Mouse (Mus musculus) liver, embryonic 14 days (tissue): ENCODE data around the gene Slc25a18. TPM values are rescaled to one million over a fixed set of nuclear protein-coding genes. Genes with fewer than 3 reads are reported as not detected.

Experiments used
- polyA plus RNA-seq: library from polyadenylated mRNA; depleted of rRNA; stranded (reverse); fragments of >200 nt; gene quantifications from 2 replicates; pipeline ENCODE4 v1.2.3, GENCODE M21; 2012; rRNA removed

The Slc25a18 gene
- 0.10 TPM in 2 replicates for polyA plus RNA-seq

DNA sequence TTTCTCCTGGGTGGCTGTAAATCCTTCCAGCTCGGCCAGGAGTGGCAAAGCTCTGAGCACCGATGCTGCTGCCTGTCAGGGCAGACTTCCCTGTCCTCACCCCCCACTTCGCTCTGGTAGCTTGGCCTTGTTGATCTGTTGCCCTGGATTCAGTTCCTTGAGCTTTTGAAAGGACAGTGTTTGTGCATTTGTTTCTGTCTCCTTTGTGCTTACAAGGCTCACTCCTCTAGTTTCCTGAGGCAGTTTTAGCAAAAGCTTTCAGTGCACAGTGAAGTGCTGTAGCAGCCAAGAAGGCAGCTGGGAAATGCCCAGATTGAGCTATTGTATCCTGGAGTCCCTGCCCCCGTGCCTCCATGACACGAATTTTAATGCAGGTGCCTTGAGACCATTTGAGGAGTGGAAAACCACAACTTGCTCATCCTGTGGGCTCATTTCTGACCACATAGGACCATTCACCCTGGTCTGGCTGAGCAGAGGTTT, at the start of gene Slc25a18:
Slc25a18 (plus strand) TSS at position 430 of the 480 bp plus-strand sequence.

GRCm38 (mm10) chr6:120822307-120822928, 49.0 kb downstream of the Slc25a18 start, which contains the start of gene Atp6v1e1:
TSS of gene Atp6v1e1 (minus strand) at chr6:120822793.

GRCm38 (mm10) chr6:120835474-120836374, 62.3 kb downstream of the Slc25a18 start, which contains the start of gene Bcl2l13:
TSS of gene Bcl2l13 (plus strand) at chr6:120836212.

Other genes with a start within 250 kb of the Slc25a18 start
- gene Hdhd5, start 242.3 kb upstream of the Slc25a18 start, polyA plus RNA-seq: 7.3 and 8.1 TPM in 2 replicates
- gene Cecr2, start 107.2 kb upstream of the Slc25a18 start, polyA plus RNA-seq: 6.5 and 7.1 TPM in 2 replicates
- 69.4 and 79.9 TPM in 2 replicates for gene Atp6v1e1, start 49.2 kb downstream of the Slc25a18 start, polyA plus RNA-seq
- gene Bcl2l13, start 62.6 kb downstream of the Slc25a18 start, polyA plus RNA-seq: 17.3 and 21.7 TPM in 2 replicates
- gene Bid, start 143.3 kb downstream of the Slc25a18 start, polyA plus RNA-seq: 14.3 and 16.9 TPM in 2 replicates